Mouse (Mus musculus) liver, embryonic 14.5 days (tissue): ENCODE results near the gene Pkp1.

ENCODE experiments used
- CTCF ChIP-seq: IDR thresholded peaks from 2 replicates; pipeline ENCODE4 v1.5.1; 2016; ENCODE audit warnings: antibody characterized with exemption, low read depth, control low read depth
- EP300 ChIP-seq: IDR thresholded peaks from 2 replicates; pipeline ENCODE4 v1.6.1; 2016; ENCODE audit warnings: antibody characterized with exemption, low read depth

- no peak for TF ChIP-seq CTCF
- no peak for TF ChIP-seq EP300
Observed at GRCm38 (mm10) chr1:135923229-135923628, 4.2 kb upstream of the Pkp1 start.
